In the genomic region with DNA sequence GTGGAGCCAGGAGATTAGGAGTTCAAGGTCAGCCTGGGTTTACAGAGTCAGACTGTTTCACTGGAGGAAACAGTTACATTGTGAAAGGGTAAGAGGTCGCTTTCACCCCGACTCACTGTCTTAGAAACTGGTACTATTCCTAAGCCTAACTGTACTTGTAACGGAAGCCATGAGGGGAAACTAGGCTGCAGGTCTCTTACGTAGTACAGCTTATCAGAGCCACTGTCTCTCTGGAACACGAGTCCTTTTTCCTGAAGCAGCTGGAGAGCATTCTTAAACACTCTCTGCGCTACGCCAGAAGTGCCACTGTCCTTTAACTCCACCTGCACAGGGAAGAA, we compare ENCODE assay signal across 8 mouse cellular contexts. TPM values are rescaled to one million over a fixed set of nuclear protein-coding genes. Genes with fewer than 3 reads are reported as not detected.
DNase-seq lines count a peak whose midpoint lies in the region; ATAC-seq and TF ChIP-seq lines count a peak whose summit lies in the region.

No protein-coding gene starts in this region.

- H3K27ac ChIP-seq in heart, adult 2 months, result peak overlapping the region; percentile 79
- H3K27ac ChIP-seq in thymus, adult 2 months (ENCODE audit: control insufficient read depth, insufficient read depth, low read length), result peak overlapping the region; percentile 93; the same call in 1 of the 2 replicates
- peak overlapping the region; percentile 79 for H3K27ac ChIP-seq in liver, embryonic 11.5 days (ENCODE audit: low read depth, low read length)

- intact Hi-C loops in heart, adult 2 months (cut with DNase I), result loop anchor here (1.0 kb wide), 1 partner anchor 69 kb away; the partner anchor contains the start of gene Slk
- intact Hi-C loops in heart, postnatal 25 days (cut with DNase I), result no loop called here

- peak overlapping the region; percentile 66 for H3K4me2 ChIP-seq in liver, embryonic 11.5 days

- no peaks in the 10 kb centered on the region; the same call in 1 of the 2 replicates for H3K36me3 ChIP-seq in heart, adult 2 months (ENCODE audit: control insufficient read depth, insufficient read depth, low read length)
- H3K36me3 ChIP-seq in thymus, adult 2 months (ENCODE audit: control insufficient read depth, insufficient read depth, low read length), result no peaks in the 10 kb centered on the region
- H3K36me3 ChIP-seq in liver, embryonic 11.5 days (ENCODE audit: control insufficient read depth, insufficient read depth, low read length), result peaks cover 5% of the 10 kb centered on the region; the same call in 1 of the 2 replicates

- no peak for TF ChIP-seq POLR2A in heart, adult 2 months (IDR thresholded peaks at IDR 0.05; ENCODE audit: insufficient read depth, low read depth, low read length)
- no peak for TF ChIP-seq POLR2A in thymus, adult 2 months (IDR thresholded peaks at IDR 0.05; ENCODE audit: control insufficient read depth, extremely low read depth, insufficient read depth, low read length, poor library complexity)

- no peak for TF ChIP-seq EP300 in heart, adult 2 months (IDR thresholded peaks at IDR 0.05; ENCODE audit: insufficient read depth, low read depth, low read length)

- no peak overlapping the region; the same call in 1 of the 2 replicates for H3K4me3 ChIP-seq in heart, adult 2 months
- no peak overlapping the region for H3K4me3 ChIP-seq in thymus, adult 2 months (ENCODE audit: control insufficient read depth, insufficient read depth, low read length)
- no peak overlapping the region for H3K4me3 ChIP-seq in liver, embryonic 11.5 days (ENCODE audit: low read depth, low read length)

- no peak for DNase-seq in heart, adult 2 months
- DNase-seq in heart, postnatal 25 days (ENCODE audit: low spot score), result no peak
- no peak for DNase-seq in thymus, adult 2 months
- no peak for DNase-seq in thymus, postnatal 10 days (ENCODE audit: low spot score in 2 of 2)
- DNase-seq in liver, embryonic 11.5 days (ENCODE audit: low spot score), result no peak
- no peak for DNase-seq in testis, postnatal 14 days (ENCODE audit: low spot score)
- no peak for DNase-seq in frontal cortex, postnatal 10 days (ENCODE audit: low spot score in 2 of 2)
- DNase-seq in thymus, adult 18-20 months, result no peak

- 28% methylated on average over 7 of the region's 7 CpGs for WGBS in heart, adult 2 months
- 81% methylated on average over 7 of the region's 7 CpGs for WGBS in thymus, adult 2 months
- 48% methylated on average over 7 of the region's 7 CpGs for WGBS in liver, embryonic 11.5 days

- no peak for TF ChIP-seq CTCF in heart, adult 2 months (IDR thresholded peaks at IDR 0.05)
- no peak for TF ChIP-seq CTCF in thymus, adult 2 months (IDR thresholded peaks at IDR 0.05; ENCODE audit: borderline replicate concordance, control insufficient read depth, extremely low read depth, insufficient read depth, low read length, poor library complexity)

- no peak for ATAC-seq in liver, embryonic 11.5 days (replicated peaks; ENCODE audit: low FRiP score)

- peaks cover 20% of the 10 kb centered on the region for H3K4me1 ChIP-seq in heart, adult 2 months (ENCODE audit: control insufficient read depth, insufficient read depth, low read length)
- peaks cover 49% of the 10 kb centered on the region for H3K4me1 ChIP-seq in thymus, adult 2 months (replicated peaks; ENCODE audit: control insufficient read depth, insufficient read depth, low read length)
- peaks cover 53% of the 10 kb centered on the region for H3K4me1 ChIP-seq in liver, embryonic 11.5 days (replicated peaks; ENCODE audit: control insufficient read depth, insufficient read depth, low read length)

- H3K27me3 ChIP-seq in heart, adult 2 months (ENCODE audit: control insufficient read depth, insufficient read depth, low read length), result no peaks in the 10 kb centered on the region
- no peaks in the 10 kb centered on the region; the same call in 1 of the 2 replicates for H3K27me3 ChIP-seq in thymus, adult 2 months (ENCODE audit: control insufficient read depth, insufficient read depth, low read length)
- no peaks in the 10 kb centered on the region for H3K27me3 ChIP-seq in liver, embryonic 11.5 days (replicated peaks; ENCODE audit: control insufficient read depth, insufficient read depth, low read length)

- H3K9ac ChIP-seq in heart, adult 2 months (ENCODE audit: low read depth, low read length), result no peak overlapping the region
- H3K9ac ChIP-seq in liver, embryonic 11.5 days (ENCODE audit: low read depth, low read length), result peak overlapping the region; percentile 58

- no peaks in the 10 kb centered on the region for H3K79me2 ChIP-seq in heart, adult 2 months (replicated peaks; ENCODE audit: control insufficient read depth, insufficient read depth, low read length)

- no peaks in the 10 kb centered on the region for H3K9me3 ChIP-seq in liver, embryonic 11.5 days (ENCODE audit: control insufficient read depth, low read length)

RNA-seq across cellular contexts. Expression of gene Stn1, which starts 27.2 kb away (rescaled TPM):
- 10 to 100 TPM; 15.8 to 20.0 TPM for total RNA-seq in heart, adult 2 months (2021)
- 15.7 and 16.0 TPM in 2 replicates for polyA plus RNA-seq in heart, adult 2 months (2012; rRNA removed)
- 10 to 100 TPM; 17.8 to 18.9 TPM for total RNA-seq in heart, postnatal 25 days (2021)
- polyA plus RNA-seq in thymus, adult 2 months (2012; rRNA removed), result 24.2 and 24.8 TPM in 2 replicates
- 26.1 and 30.8 TPM in 2 replicates for polyA plus RNA-seq in liver, embryonic 11.5 days (2014; fragmentation: Nextera tagmentation; extraction: Ambion mirVana)

RNA-seq across cellular contexts. Expression of gene Sh3pxd2a, which starts 45.9 kb away (rescaled TPM):
- 10 to 100 TPM; 52.3 to 53.2 TPM for total RNA-seq in heart, adult 2 months (2021)
- 36.1 and 40.3 TPM in 2 replicates for polyA plus RNA-seq in heart, adult 2 months (2012; rRNA removed)
- total RNA-seq in heart, postnatal 25 days (2021), result 10 to 100 TPM; 63.5 to 63.6 TPM
- polyA plus RNA-seq in thymus, adult 2 months (2012; rRNA removed), result 19.4 and 21.0 TPM in 2 replicates
- 2.9 and 3.6 TPM in 2 replicates for polyA plus RNA-seq in liver, embryonic 11.5 days (2014; fragmentation: Nextera tagmentation; extraction: Ambion mirVana)
